Mouse (Mus musculus): ENCODE results near the gene Tas1r3.

GRCm38 (mm10) chr4:155856881-155857280 is 6.3 kb downstream of the Tas1r3 start:
- TF ChIP-seq EP300 (optimal IDR thresholded peaks at IDR 0.05) = no peak
- no peak for TF ChIP-seq CTCF (IDR thresholded peaks at IDR 0.05; ENCODE audit: low read depth)
